Mouse (Mus musculus) T-helper 1 cell (primary cell): Measurements from ENCODE around the gene Meis2.

Experiments
- in situ Hi-C: fragments of 300-600 bp; cut with MboI, MseI; formaldehyde crosslinking; loops from one replicate; pipeline ENCODE4 v1.15.1; 2025; ENCODE audit warnings: high pct_unique_total_duplicates

Meis2 gene

GRCm38 (mm10) chr2:116010061-116010460, 55.6 kb downstream of the Meis2 start:
- in situ Hi-C loops = no loop called here

DNA sequence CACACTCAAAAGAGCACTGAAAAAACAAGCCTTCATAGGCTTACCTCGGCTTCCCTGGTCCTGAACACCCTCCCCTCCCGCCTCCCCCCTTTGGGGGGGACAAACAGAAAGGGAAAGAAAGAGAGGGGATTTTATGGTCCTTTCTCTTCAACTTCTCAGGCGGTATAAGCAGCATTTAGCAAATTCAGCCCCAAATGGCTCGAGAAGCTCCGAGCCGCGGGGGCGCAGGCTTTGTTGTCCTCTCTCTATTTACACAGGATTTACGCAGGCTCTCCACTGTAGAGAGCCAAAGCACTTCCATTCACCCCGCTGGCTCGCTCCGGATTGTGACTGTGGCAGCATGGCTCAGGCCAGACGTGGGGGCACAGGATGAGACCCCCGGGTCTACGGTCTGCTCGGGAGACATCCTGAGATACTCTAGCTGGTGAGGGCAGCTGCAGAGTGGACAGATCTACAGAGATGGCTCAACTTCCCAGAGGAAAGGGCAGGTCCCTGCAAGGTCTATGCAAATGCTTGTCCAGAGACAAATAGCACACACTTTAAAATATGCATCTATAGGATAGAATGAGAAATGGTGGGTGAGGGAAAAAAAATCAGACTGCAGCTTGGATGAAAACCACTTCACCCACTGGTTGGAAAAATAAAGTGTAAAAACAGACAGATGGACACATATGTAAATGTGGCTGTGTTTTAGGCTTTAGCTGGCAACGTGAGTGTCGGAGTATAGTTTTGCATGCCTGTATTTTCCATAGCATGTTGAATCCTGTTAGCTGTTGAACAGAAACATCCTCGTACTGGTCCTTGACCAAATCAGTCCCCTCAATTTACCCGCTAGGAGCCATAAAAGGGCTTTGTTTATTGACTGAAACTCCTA, 56.3 kb downstream of the Meis2 start:
- in situ Hi-C loops = no loop called here

- in situ Hi-C loops = no loop called here
Measured at GRCm38 (mm10) chr2:116002354-116002753, 63.3 kb downstream of the Meis2 start.

DNA sequence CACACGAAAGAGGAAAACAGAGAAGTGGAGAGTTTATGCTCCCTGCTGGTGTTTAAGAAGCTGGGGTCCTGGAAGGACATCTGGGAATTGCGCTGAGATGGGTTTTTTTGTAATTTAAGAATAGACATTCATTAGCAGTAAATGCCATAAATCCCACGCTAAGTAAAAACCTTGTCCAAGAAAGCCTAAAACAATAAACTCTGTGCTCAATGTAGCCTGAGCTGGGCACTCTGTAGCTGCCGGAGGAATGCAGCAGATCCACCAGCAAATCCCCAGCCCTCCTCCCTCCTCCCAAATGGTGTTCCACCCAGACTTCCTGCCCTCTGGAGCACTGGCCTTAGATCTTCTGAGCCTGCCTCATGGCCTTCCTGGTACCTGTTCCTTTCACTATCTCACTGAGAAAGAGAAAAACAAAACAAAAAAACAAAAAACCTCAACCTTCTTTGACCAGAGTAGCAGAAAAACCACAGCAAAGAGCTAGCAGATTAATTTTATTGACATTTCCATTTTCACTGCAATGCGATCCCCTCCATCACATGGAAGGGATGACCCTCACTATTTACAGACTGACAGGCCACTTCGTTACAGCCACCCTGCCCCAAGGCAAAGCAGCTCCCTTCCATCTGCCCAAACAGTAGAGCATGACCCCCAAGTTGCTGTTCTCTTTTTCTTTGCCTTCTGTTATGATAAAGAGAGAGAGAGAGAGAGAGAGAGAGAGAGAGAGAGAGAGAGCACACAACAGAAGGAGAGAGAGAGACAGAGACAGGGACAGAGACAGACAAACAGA, 64.1 kb downstream of the Meis2 start:
- in situ Hi-C loops = no loop called here

- in situ Hi-C loops = no loop called here
Measured at GRCm38 (mm10) chr2:116000514-116000913, 65.1 kb downstream of the Meis2 start.

- in situ Hi-C loops = no loop called here
Measured at GRCm38 (mm10) chr2:115998802-115999201, 66.8 kb downstream of the Meis2 start.

DNA sequence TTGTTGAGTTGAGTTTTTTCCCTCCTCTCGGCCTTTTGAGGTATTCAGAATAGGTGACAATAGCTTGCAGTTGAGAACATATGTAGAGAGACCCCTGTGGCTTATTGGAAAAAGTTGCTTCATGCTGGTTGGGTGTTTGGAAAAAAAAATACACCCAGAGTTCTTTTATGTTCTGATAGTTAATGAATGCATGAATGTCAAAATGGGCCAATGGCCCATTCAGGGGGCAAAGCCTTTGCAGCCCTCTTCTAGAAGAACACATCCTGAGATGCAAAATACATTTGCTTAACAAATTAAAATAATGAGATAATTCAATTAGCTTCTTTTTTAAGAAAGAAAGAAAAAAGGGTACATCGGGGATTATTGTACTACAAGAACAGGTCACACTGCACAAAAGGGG, 69.2 kb downstream of the Meis2 start:
- in situ Hi-C loops = no loop called here

DNA sequence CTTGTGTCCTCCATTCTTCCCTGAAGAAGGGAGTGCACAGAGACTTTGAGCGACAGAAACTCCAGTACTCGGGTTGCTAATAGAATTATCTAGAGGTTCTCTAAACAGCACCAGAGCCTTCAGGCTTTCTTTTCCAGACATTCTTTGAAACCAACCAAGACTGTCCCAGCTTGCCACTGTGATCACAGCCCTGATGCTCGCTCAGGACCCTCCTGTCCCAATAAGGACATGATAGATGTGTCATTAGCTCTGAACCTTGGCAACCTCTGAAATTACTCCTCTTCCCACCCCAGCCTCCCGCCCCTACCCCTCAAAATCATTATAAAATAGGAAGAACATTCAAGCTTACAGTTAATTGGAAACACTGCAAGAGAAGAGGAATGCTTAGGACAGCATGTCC, 71.8 kb downstream of the Meis2 start:
- in situ Hi-C loops = no loop called here

DNA sequence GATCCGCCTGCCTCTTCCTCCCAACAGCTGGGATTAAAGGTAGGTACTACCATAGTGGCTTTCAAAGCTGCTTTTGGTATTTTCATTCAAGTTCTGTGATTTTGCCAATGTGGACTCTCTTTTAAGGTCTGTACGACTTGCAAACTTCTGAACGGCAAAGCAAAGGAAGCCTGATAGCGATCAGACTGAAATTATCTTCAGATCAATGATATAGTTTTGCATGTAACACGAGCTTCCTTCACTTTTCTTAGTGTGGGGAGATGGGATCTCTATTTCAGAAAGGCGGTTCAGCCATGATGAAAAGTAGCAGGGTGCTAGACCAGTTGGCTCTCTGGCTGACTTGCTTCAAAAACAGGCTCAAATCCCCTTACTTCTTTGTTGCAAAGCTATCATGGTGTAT, 76.4 kb downstream of the Meis2 start:
- in situ Hi-C loops = no loop called here

- in situ Hi-C loops = no loop called here
Measured at GRCm38 (mm10) chr2:115988448-115988847, 77.2 kb downstream of the Meis2 start.

- in situ Hi-C loops = no loop called here
Measured at GRCm38 (mm10) chr2:115984952-115985351, 80.7 kb downstream of the Meis2 start.

- in situ Hi-C loops = no loop called here
Measured at GRCm38 (mm10) chr2:115984487-115984886, 81.2 kb downstream of the Meis2 start.

DNA sequence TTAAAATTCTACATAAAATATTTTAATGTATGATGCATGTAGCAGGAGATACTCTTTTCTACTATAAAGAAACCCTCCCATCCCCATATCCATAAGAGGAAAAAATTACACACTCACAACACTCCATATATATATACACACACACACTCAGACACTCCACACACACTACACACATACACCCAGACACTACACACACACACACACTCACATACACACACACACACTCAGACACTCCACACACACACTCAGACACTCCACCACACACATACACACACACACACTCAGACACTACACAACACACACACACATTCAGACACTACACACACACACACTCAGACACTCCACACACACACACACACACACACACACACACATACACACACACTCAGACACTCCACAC, 85.1 kb downstream of the Meis2 start:
- in situ Hi-C loops = no loop called here

- in situ Hi-C loops = no loop called here
Measured at GRCm38 (mm10) chr2:115979683-115980476, 85.8 kb downstream of the Meis2 start.

GRCm38 (mm10) chr2:115978666-115979065, 87.0 kb downstream of the Meis2 start:
- in situ Hi-C loops = no loop called here

GRCm38 (mm10) chr2:115971296-115971805, 94.3 kb downstream of the Meis2 start:
- in situ Hi-C loops = no loop called here

GRCm38 (mm10) chr2:115970091-115970820, 95.4 kb downstream of the Meis2 start:
- in situ Hi-C loops = no loop called here

DNA sequence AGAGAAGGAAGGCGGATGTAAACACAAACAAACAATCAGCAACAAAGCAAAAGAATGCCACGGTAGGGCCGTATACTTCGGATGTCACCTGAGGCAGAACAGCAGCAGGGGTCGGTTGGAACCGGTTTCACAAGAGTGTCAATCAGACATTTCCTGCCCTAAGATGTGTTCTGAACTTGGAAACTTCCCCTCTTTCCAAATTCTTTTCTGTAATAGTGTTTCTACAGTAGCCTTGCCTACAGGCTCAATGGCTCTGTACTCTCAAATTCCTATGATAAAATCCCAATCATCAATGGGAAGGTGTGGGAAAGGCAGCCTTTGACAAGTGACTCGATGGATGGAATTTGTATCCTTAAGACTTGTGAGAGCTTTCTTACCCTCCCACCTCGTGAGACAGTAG, 96.4 kb downstream of the Meis2 start:
- in situ Hi-C loops = no loop called here

DNA sequence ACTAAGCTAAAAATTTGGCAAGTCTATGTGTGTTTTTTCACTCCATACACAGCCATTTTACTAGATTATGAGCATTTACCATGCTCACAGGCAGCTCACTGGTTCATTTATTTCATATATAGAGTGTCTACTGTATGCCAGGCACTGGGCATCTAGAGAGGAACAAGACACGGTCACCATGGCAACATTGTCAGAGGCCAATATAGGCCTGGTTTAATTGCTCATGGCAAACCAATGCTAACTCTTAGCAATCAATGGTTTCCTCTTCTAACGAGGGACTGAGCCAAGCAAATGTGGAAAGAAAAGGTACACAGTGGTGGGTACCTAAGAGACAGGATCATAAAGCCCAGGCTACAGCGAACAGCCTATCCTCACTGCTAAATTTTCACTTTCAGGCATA, 100.7 kb downstream of the Meis2 start:
- in situ Hi-C loops = no loop called here

GRCm38 (mm10) chr2:115963293-115963835, 102.3 kb downstream of the Meis2 start:
- in situ Hi-C loops = no loop called here

GRCm38 (mm10) chr2:115962728-115963127, 102.9 kb downstream of the Meis2 start:
- in situ Hi-C loops = no loop called here
